Mouse (Mus musculus): Measurements from ENCODE around the gene Rassf3. TPM values are rescaled to one million over a fixed set of nuclear protein-coding genes. Genes with fewer than 3 reads are reported as not detected.
A peak's percentile ranks its signal among the peaks of the same experiment; 100 is the strongest.

Gene Rassf3
- total RNA-seq, 4 experiments from 2014 or later, result 43.2 to 52.0 (median 45.0) TPM

GRCm38 (mm10) chr10:121368783-121369465 is 107.2 kb downstream of the Rassf3 start:
- no peak for DNase-seq (ENCODE audit: low spot score in 2 of 2)

- no peak for DNase-seq (ENCODE audit: low spot score in 2 of 2)
Measured at GRCm38 (mm10) chr10:121367780-121368179, 108.4 kb downstream of the Rassf3 start.

GRCm38 (mm10) chr10:121367271-121367670 is 108.9 kb downstream of the Rassf3 start:
- DNase-seq (ENCODE audit: low spot score in 2 of 2), result no peak

- DNase-seq (ENCODE audit: low spot score in 2 of 2), result no peak
Measured at GRCm38 (mm10) chr10:121365781-121366272, 110.3 kb downstream of the Rassf3 start.

- DNase-seq (ENCODE audit: low spot score in 2 of 2), result peak; percentile 60 to 69
Measured at GRCm38 (mm10) chr10:121364801-121365564, 111.2 kb downstream of the Rassf3 start, which contains the start of gene Gns. Gns (plus strand) TSS chr10:121365090.

- DNase-seq (ENCODE audit: low spot score in 2 of 2), result no peak
Measured at GRCm38 (mm10) chr10:121364306-121364705, 111.8 kb downstream of the Rassf3 start.

- no peak for DNase-seq (ENCODE audit: low spot score in 2 of 2)
Measured at GRCm38 (mm10) chr10:121363201-121363600, 112.9 kb downstream of the Rassf3 start.

GRCm38 (mm10) chr10:121360358-121360757 is 115.8 kb downstream of the Rassf3 start:
- DNase-seq (ENCODE audit: low spot score in 2 of 2), result no peak

Other genes with a start within 250 kb of the Rassf3 start
- gene Tbc1d30, start 125.1 kb downstream of the Rassf3 start, total RNA-seq (2022), result 10 to 100 TPM; 80.6 to 89.9 (median 82.3) TPM
- gene Gns, start 111.3 kb downstream of the Rassf3 start, total RNA-seq (2022), result 100 to 1,000 TPM in 2 of 4 experiments, 10 to 100 TPM in 2; 87.2 to 126 (median 99.0) TPM
- 10 to 100 TPM; 44.4 to 55.7 (median 48.4) TPM for gene Tbk1, start 110.4 kb upstream of the Rassf3 start, total RNA-seq (2022)
- gene Xpot, start 150.0 kb upstream of the Rassf3 start, total RNA-seq (2022), result 10 to 100 TPM; 63.0 to 73.9 (median 65.8) TPM
- under 1 TPM; 0.14 to 0.72 (median 0.53) TPM for gene D930020B18Rik, start 165.2 kb upstream of the Rassf3 start, total RNA-seq (2022)